Mouse (Mus musculus): ENCODE data around the gene Eif2ak3. TPM values are rescaled to one million over a fixed set of nuclear protein-coding genes. Genes with fewer than 3 reads are reported as not detected.
A peak's percentile ranks its signal among the peaks of the same experiment; 100 is the strongest.

The Eif2ak3 gene
- 1 to 10 TPM; 4.1 to 4.9 TPM for total RNA-seq (2021)
- long read RNA-seq, experiment 1, full-length matches to known transcripts = 4 of 7 reads
- long read RNA-seq, experiment 1, partial matches to known transcripts = 0 of 7 reads
- long read RNA-seq, experiment 1, other reads (novel, unspliced or antisense) = 3 of 7 reads
- long read RNA-seq, experiment 2, full-length matches to known transcripts = 1 of 1 reads
- long read RNA-seq, experiment 2, partial matches to known transcripts = 0 of 1 reads
- long read RNA-seq, experiment 2, other reads (novel, unspliced or antisense) = 0 of 1 reads

DNA sequence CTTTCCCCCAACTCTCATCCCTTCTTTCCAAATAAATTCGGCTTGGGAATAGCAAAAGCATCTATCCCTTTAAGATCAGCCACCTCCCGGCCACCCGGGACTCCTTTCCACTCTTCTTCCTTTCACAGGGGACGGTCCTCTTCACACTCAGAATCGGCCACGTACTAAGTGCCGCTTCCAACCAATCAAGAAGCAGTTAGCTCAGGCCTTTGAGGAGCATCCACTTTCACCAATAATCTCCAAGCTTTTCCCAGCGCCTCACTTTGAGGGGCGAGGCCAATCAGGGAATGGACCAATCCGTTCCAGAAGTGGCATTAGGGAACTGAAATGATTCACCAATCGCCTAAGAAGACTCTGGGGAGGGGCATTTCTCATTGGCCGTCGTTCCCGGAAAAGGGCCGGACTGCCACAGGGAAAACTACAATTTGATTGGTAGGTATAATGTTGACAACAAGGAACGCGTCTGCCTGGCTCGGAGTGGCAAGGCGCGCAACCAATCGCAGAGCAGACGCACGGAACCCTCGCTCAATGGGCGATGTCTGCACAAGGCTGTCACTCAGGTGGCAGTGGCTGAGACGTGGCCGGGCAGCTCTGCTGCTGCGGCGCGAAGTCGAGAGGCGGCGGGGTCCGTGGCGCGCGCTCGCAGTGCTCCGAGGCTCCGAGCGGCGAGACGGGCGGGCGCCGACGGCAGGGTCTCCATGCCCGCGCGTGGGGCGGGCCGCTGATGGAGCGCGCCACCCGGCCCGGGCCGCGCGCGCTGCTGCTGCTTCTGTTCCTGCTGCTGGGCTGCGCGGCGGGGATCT, at the start of gene Eif2ak3:
Gene Eif2ak3 (plus strand): TSS at position 514 of the 803 bp plus-strand sequence.
- intact Hi-C loops (cut with DNase I) = loop anchor here (5.0 to 10.0 kb wide), 2 partner anchors 37 to 981 kb away; partner anchors contain the start of gene Mrpl35
- Histone ChIP-seq H3K27ac (peak within 1 kb of the TSS; percentile 93), H3K4me3 (peak within 1 kb of the TSS; percentile 98)
- peak; percentile 99 for DNase-seq
- TF ChIP-seq CTCF (IDR thresholded peaks at IDR 0.05) = no peak

DNA sequence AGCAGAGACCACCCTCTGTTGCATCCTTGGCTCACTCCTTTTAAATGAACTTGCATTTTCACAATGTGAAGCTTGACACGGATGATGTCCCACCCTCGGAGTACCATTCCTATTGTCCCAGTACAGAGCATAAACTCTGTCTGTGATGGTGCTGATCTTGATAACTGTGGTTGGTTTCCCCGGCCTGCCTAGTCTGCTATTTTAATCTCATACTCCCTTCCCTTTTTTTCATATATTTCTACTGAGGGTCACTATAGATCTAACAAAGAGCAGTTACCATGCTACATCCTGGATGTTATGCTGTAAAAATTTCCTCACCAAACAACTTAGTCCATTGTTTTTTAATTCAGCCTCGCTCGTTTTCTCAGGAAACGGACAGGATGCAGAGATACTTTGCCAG, 47.4 kb upstream of the Eif2ak3 start:
- TF ChIP-seq CTCF (IDR thresholded peaks at IDR 0.05) = no peak
- DNase-seq = no peak
- no peak overlapping the region for H3K4me3 ChIP-seq
- intact Hi-C loops (cut with DNase I) = no loop called here
- H3K27ac ChIP-seq = no peak overlapping the region

DNA sequence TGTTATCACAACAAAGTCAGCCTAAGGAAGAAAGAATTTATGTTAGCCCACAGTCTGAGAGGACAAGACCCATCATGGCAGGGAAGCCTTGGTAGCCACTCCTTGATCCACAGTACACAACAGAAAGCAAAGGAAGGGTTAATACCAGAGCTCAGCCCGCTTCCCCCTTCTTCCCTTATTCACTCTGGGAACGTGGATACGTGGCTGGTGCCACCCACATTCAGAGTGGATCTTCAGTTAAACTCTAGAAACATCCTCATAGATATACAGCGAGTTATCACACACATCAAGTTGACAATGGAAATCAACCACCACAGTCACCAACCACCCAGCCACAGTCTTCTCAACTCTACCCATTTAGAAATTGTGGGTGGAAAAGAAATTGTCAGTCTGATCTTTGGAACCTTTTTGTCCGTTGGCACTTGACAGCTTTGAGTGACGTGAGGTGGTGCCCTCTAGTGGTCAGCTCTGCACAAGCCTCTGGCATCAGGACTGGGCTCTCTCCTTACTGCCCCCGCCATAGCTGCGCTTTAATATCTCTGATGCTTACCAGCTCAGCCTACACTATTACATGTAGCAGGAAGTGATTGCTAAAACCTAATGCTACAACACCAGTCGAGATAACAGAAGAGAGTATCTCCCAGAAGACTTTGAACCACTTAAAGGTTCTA, 46.6 kb upstream of the Eif2ak3 start:
- intact Hi-C loops (cut with DNase I) = no loop called here
- DNase-seq = peak; percentile 81
- no peak overlapping the region for H3K27ac ChIP-seq
- TF ChIP-seq CTCF (IDR thresholded peaks at IDR 0.05) = peak; percentile 94
- no peak overlapping the region for H3K4me3 ChIP-seq

DNA sequence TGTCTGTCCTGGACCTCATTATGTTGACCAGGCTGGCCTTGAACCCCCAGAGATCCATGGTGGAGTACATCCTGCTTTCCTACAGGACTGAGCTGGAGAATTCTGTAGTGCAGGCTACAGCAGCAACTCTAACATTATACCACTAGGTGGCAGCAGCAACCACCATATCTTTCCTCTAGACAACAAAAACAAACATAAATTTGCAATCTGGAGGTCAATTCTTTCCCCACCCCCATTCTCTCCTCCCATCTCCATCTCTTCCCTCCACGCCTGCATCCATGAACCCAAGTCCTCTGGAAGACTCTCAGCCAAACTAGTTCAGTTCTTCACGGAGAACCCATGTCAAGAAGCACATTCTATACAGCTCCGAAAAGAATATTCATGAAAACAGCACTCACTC, 39.7 kb upstream of the Eif2ak3 start:
- Histone ChIP-seq H3K4me3 (peak overlapping the region; percentile 65), H3K27ac (peak overlapping the region; percentile 44; the same call in 1 of the 2 replicates)
- DNase-seq = no peak
- intact Hi-C loops (cut with DNase I) = loop anchor here (5.0 kb wide), 2 partner anchors 38 to 118 kb away; partner anchors contain the start of gene Eif2ak3
- TF ChIP-seq CTCF (IDR thresholded peaks at IDR 0.05) = peak; percentile 76

DNA sequence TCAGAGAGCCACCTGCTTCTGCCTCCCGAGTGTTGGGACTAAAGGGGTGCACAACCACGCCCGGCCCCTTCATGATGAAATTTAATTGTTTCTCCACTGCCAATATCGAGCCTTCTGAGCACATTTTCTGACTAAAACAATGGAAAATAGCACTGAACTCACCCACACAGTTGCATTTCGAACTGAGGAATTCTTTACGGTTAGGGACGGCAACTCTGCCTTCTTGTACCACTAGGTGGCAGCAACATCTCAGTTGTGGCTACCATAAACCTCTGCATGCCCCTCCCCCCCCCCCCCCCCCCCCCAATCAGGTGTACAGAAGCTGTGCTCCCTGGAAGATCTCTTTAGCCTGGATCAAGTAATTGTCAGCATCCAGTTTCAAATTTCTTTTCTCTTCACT, 39.0 kb upstream of the Eif2ak3 start:
- intact Hi-C loops (cut with DNase I) = loop anchor here (5.0 kb wide), 2 partner anchors 37 to 117 kb away; partner anchors contain the start of gene Eif2ak3
- H3K27ac ChIP-seq = peak overlapping the region; percentile 44; the same call in 1 of the 2 replicates
- DNase-seq = peak; percentile 61
- H3K4me3 ChIP-seq = peak overlapping the region; percentile 65
- TF ChIP-seq CTCF (IDR thresholded peaks at IDR 0.05) = peak; percentile 73

DNA sequence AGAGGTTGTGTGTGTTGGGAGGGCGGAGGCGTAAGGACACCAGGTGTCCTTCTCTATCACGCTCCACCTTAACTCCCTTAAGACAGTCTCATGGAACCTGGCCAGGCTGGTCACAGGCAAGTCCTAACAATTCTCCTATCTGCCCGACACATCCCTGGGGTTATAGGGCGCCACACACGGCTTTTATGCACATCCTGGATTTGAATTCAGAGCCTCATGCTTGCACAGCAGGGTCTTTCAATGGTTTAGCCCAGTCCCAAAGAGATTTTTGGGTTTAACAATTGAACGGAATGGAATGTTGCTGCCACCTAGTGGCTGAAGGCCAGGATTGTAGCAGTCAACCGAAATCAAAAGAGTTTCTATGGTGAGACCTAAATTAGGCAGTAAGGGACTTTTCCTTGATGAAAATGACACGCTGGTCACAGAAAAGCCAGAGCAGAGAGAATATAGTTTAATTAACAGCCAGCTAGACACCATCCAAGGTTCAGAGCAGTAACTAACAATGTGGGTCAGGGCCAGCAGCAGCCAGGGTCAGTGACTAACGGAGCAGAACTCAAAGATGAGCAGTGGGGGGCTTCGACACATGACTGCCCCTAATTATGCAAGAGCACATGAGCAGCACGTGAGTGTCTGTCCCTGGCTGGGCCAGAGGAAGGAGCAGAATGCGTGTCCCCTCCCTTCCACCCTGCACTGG, 38.3 kb upstream of the Eif2ak3 start:
- DNase-seq = peak; percentile 61
- TF ChIP-seq CTCF (IDR thresholded peaks at IDR 0.05) = peak; percentile 92
- intact Hi-C loops (cut with DNase I) = loop anchor here (5.0 kb wide), 2 partner anchors 36 to 116 kb away; partner anchors contain the start of gene Eif2ak3
- Histone ChIP-seq H3K4me3 (peak overlapping the region; percentile 64), H3K27ac (no peak overlapping the region)

DNA sequence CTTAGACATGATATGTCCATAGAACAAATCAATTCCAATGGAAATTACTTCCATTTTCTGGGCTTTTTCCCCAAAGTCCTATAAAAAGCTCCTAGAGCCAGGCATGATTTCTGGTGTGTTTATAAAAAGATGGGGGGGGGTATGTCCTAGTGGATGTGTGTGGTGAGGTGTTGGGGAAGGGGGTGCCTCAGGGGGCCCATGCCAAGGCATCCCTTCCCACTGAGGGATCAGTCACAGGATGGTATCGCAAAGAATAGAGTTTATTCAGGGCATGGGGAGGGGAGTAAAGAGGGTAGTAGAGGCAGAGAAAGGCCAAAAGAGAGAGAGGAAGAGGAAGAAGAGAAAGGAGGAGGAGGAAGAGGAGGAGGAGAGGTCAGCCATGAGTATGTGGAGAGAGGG, 37.8 kb upstream of the Eif2ak3 start:
- no peak overlapping the region for H3K27ac ChIP-seq
- intact Hi-C loops (cut with DNase I) = loop anchor here (5.0 kb wide), 2 partner anchors 36 to 116 kb away; partner anchors contain the start of gene Eif2ak3
- DNase-seq = no peak
- TF ChIP-seq CTCF (IDR thresholded peaks at IDR 0.05) = no peak
- no peak overlapping the region for H3K4me3 ChIP-seq

DNA sequence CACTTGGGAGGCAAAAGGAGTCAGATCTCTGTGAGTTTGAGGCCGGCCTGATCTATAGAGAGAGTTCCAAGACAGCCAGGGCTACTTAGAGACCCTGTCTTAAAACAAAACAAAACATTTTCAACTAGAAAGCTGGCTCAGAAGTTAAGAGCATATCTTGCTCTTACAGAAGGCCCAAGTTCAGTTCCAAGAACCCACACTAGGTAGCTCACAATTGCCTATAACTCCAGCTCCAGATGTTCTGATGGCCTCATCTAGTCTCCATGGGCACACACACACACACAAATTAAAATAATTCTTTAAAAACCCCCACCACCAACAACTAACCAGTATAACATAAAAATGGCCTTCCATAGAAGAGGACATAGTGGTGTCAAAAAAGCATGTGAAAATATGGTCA, 33.8 kb upstream of the Eif2ak3 start:
- Histone ChIP-seq H3K4me3 (no peak overlapping the region), H3K27ac (no peak overlapping the region)
- intact Hi-C loops (cut with DNase I) = loop anchor here (5.0 kb wide), 1 partner anchor 317 kb away; no protein-coding TSS in a partner anchor
- TF ChIP-seq CTCF (IDR thresholded peaks at IDR 0.05) = no peak
- no peak for DNase-seq

DNA sequence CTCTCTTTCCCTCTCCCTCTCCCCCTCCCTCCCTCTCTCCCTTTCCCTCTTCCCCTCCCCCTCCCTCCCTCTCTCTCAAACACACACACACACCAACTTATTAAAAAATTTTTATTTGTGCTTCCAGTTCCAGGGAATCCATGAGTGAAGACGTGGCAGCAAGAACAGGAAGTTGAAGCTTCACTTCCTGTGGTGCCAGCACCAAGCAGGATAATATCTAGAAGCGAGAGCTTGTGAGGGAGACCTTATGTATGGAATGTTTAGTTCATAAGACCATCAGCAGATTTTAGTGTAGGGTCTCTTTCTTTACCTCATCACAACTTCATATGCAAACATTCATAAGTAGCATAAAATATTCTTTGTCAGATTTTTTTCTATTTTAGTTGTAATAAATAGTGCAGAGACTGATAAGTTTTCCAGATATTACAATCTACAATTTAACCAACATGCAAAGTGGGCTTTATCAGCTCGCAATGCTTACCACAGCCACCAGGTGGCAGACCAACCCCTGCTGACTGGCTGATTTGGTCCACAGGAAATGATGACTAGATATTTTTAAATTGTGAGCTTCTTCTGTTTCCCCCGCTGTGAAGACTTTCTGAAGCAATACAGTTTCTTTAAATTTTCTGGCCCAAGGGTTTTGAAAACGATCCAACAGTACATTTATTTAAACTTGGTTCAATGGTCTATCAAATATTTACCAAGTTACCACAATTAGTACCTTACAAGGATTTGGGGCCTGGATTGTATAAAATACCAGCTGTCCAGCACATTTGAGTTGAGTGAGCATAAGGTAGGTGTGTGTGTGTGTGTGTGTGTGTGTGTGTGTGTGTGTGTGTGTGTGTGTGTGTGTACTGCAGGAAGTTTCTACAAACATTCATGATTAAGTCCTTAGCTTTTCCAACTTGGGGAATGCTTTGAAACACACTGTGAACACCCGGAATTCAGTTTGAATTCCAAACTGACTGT, 32.5 kb upstream of the Eif2ak3 start:
- intact Hi-C loops (cut with DNase I) = loop anchor here (1.0 to 5.0 kb wide), 2 partner anchors 68 to 315 kb away; no protein-coding TSS in a partner anchor
- Histone ChIP-seq H3K27ac (no peak overlapping the region), H3K4me3 (no peak overlapping the region)
- TF ChIP-seq CTCF (IDR thresholded peaks at IDR 0.05) = peak; percentile 99
- DNase-seq = peak; percentile 79

DNA sequence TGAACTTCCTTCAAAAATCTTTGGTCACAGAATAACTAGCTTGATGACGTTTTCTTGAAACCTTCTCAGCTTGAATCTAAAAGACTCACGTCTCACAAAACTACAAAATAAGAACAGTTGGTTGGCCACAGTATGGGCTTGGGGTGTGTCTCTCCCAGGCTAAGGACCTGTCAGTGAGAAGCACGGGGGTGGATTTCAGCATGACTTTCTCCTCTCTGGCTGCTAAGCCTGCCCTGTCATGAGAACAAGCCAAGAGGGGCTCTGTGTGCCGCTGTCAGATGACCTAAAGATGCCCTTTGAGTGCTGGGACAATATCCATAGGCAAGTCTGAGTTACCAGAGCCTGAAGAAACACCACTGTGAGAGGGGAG, 31.8 kb upstream of the Eif2ak3 start:
- H3K4me3 ChIP-seq = no peak overlapping the region
- H3K27ac ChIP-seq = no peak overlapping the region
- intact Hi-C loops (cut with DNase I) = loop anchor here (1.0 to 5.0 kb wide), 2 partner anchors 68 to 315 kb away; no protein-coding TSS in a partner anchor
- no peak for DNase-seq
- no peak for TF ChIP-seq CTCF (IDR thresholded peaks at IDR 0.05)
